Mouse (Mus musculus): ENCODE measurements around the gene Exoc2.

DNA sequence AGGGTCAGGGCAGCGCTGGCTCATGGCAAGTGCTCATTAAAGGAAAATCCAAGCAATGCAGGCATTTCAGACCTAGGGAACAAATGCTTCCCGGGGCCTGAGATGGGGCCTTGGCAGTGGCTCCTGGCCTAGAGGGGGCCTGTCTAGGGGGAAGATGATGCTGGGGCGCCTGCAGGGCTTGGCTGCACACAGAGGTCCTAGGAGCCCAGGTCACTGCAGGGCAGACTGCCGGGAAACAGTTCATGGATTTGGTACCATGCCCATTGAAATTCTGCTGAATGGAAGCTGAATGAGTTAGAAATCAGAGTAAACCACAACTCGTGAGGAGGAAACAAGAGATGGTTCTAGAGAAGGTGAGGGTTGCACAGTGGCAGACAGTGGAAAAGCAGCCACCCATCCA lies 183.9 kb downstream of the Exoc2 start:
- TF ChIP-seq POLR2A (IDR thresholded peaks at IDR 0.05; ENCODE audit: insufficient read length, low read depth) (no peak), SRF (IDR thresholded peaks at IDR 0.05; ENCODE audit: control insufficient read depth, insufficient read length, low read depth) (no peak), E2F4 (IDR thresholded peaks at IDR 0.05; ENCODE audit: insufficient read depth) (no peak), TCF12 (IDR thresholded peaks at IDR 0.05; ENCODE audit: insufficient read depth, poor library complexity, severe bottlenecking) (no peak), MAX (IDR thresholded peaks at IDR 0.05; ENCODE audit: low read depth) (no peak), MYOG (IDR thresholded peaks at IDR 0.05; ENCODE audit: control insufficient read depth in 1 of 3, insufficient read depth in 1 of 3, insufficient read length in 2 of 3, low read depth in 2 of 3) (no peak), TCF3 (IDR thresholded peaks at IDR 0.05; ENCODE audit: insufficient read length, low read depth) (no peak)
